Mouse (Mus musculus) cerebellum, postnatal 10 days (tissue): Measurements from ENCODE around the gene Csgalnact2.

Experiments
- DNase-seq, 2 experiments: peaks; one replicate each; pipeline ENCODE4 v3.0.0; 2021; ENCODE audit warnings: mixed read lengths in 2 of 2

The Csgalnact2 gene

GRCm38 (mm10) chr6:118134461-118134860, 4.5 kb downstream of the Csgalnact2 start:
- no peak for DNase-seq

DNA sequence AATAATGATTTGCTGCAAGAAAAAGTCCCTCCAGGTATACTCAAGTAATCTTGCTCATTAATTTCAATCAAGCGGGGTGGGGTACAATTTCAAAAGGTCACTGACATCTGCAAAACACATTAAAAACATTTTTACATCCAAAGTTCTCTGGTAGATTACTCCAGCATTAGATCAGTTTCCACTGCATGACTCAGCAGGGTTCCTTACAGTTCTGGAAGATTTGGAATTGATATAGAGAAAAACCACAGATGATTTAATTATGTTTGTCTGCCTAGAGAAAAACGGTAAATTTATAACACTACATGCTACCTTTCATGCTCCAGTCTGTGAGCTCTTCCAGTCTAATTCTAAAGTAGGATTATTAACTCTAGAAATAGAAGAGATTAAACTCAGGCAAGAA, 8.9 kb downstream of the Csgalnact2 start:
- DNase-seq: no peak

- DNase-seq: no peak
These were observed 11.0 kb downstream of the Csgalnact2 start for GRCm38 (mm10) chr6:118127827-118128487.

DNA sequence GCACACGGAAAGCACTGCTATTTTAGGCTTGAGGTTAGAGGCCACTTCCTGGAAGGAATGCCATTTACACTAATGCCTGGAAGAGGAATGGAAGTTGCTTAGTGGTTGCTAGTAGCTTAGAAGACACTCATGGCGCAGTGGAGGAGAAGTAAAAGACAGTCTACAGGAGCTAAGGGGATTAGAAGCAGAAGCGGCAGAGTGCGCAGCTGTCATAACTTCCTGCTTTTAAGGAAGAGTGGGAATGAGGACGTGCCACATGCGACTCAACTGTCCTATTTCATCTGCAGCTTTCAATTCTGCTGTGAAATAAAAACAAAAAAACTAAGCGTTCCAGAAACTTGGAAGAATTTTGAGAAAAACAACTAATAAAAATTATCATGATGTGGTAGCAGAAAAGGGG, 11.7 kb downstream of the Csgalnact2 start:
- DNase-seq: no peak

- no peak for DNase-seq
These were observed 12.4 kb downstream of the Csgalnact2 start for GRCm38 (mm10) chr6:118126577-118126976.

GRCm38 (mm10) chr6:118122767-118123166, 16.2 kb downstream of the Csgalnact2 start:
- no peak for DNase-seq

GRCm38 (mm10) chr6:118111810-118112209, 27.1 kb downstream of the Csgalnact2 start:
- no peak for DNase-seq

GRCm38 (mm10) chr6:118099311-118099802, 39.6 kb downstream of the Csgalnact2 start:
- peak; percentile 75 to 78 for DNase-seq

DNA sequence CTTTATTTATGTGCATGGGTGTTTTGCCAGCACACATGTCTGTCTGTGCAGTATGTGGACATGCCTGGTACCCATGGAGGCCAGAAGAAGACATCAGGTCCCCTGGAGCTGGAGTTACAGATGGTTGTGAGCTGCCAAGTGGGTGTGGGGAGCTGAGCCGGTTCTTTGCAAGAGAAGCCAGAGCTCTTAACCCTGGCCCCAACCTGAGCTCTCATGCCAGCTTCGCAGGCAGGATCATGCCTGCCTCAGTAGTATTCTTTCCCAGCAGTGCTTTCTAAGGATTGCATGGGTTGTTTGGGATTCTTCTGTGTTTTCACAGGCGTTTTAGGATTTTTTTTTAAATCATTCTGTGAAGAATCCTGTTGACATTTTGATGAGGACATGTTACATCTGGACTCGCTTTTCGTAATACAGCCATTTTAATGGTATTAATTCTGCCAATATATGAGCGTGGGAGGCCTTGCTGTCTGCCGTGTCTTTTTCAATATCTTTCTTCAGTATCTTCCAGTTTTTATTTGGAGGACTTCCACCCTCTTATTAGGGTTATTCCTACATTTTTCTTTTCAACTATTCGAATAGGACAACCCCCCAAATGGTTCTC, 41.1 kb downstream of the Csgalnact2 start:
- no peak for DNase-seq

DNA sequence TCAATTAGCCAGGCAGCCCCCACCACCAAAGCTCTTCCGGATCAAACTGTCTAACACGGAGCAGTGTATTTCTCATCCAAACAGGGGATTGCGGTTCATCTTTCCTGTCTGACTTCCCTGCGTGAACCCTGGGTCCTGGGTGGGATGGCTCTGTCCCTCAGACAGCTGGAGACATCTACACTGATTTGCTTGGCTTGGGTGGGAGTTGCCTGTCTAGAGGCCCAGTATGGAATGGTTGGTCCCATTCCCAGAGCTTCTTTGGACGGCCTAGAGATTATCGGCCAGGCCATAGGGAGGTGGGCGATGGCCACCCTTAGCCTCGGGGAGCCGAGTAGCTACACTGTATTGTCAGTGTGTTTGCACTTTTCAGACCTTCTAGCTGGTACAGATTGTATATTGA, 48.1 kb downstream of the Csgalnact2 start:
- peak in 1 of 2 experiments; percentile 2 for DNase-seq

GRCm38 (mm10) chr6:118088750-118089440, 50.0 kb downstream of the Csgalnact2 start:
- DNase-seq: peak in 1 of 2 experiments; percentile 51

DNA sequence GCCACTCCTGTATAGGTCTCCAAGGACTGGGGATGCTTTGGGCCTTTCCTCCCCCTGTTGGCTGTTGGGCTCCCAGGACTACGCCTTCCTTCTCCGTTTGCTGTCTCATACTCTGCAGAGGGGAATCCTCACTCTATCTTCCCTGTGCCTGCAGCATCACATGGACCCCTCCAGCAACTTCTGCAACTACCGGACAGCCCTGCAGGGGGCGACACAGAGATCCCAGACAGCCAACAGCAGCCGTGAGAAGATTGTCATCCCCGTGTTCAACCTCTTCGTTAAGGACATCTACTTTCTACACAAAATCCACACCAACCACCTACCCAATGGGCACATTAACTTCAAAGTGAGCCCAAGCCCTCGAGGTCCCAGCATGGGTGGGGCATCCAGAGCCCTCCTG, 51.0 kb downstream of the Csgalnact2 start:
- DNase-seq: peak in 1 of 2 experiments; percentile 26

GRCm38 (mm10) chr6:118084596-118084995, 54.3 kb downstream of the Csgalnact2 start:
- DNase-seq: no peak

DNA sequence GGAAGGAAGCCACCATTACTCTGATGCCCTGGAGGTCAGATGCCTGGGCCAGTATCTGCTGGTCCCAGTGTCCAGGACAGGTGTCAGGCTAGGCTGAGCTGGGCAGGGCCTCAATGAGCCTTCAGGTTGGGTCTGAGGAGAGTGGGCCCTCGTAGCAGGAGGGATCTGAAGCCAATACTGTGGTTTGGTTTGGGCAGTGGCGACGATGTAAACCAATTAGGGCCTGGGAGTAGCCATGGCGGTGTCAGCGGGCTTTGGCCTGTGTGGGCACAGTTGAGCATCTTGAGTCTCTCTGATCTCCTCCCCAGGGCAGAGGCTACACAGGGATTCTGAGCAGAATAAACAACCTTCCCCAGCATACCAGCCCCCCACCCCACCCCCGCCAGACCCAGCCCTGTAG, 55.3 kb downstream of the Csgalnact2 start:
- DNase-seq: no peak

DNA sequence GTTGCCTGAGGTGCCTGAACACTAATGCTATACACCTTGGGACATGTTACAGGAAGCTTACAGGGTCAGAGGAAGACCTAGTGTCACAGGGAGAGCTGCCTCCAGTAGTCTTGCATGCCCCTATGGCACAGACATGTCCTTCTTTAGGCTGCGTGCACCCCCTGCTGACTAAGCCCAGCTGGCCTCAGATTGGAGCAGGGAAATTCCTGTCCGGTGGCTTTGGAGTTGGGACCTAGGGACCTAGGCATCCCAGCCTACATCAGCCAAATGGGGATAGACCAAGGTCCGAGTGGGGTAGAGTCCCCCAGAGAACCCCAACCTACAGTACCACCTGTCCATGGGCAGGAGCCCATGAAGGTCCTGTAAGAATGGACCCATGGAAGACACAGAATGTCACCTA, 56.6 kb downstream of the Csgalnact2 start:
- no peak for DNase-seq

- DNase-seq: no peak
These were observed 58.2 kb downstream of the Csgalnact2 start for GRCm38 (mm10) chr6:118080711-118081110.

- no peak for DNase-seq
These were observed 59.0 kb downstream of the Csgalnact2 start for GRCm38 (mm10) chr6:118079762-118080465.

- no peak for DNase-seq
These were observed 59.6 kb downstream of the Csgalnact2 start for GRCm38 (mm10) chr6:118079292-118079691.

GRCm38 (mm10) chr6:118078751-118079150, 60.2 kb downstream of the Csgalnact2 start:
- no peak for DNase-seq

- no peak for DNase-seq
These were observed 61.5 kb downstream of the Csgalnact2 start for GRCm38 (mm10) chr6:118077421-118077820.

GRCm38 (mm10) chr6:118076748-118077147, 62.2 kb downstream of the Csgalnact2 start:
- no peak for DNase-seq

- DNase-seq: peak in 1 of 2 experiments; percentile 50
These were observed 62.7 kb downstream of the Csgalnact2 start for GRCm38 (mm10) chr6:118076256-118076655.

GRCm38 (mm10) chr6:118074151-118074550, 64.8 kb downstream of the Csgalnact2 start:
- no peak for DNase-seq
